Mouse (Mus musculus) intestine, embryonic 16.5 days (tissue): ENCODE results near the gene Nol3. TPM values are rescaled to one million over a fixed set of nuclear protein-coding genes. Genes with fewer than 3 reads are reported as not detected.

ENCODE experiments used
- ATAC-seq: fragments of 200-750 bp; cut with Nextera tagmentation; 2 replicates; pipeline ENCODE4 v1.8.0; 2017; ENCODE audit warnings: moderate TSS enrichment, moderate library complexity
- H3K27ac ChIP-seq: fragments of 300-500 bp; sonication (generic); 2 replicates; pipeline ENCODE4 v1.5.1; 2014; ENCODE audit warnings: mild to moderate bottlenecking, low read length
- H3K27me3 ChIP-seq: fragments of 300-500 bp; sonication (generic); replicated peaks from 2 replicates; pipeline ENCODE4 v1.6.1; 2014; ENCODE audit warnings: low read length, control low read depth, mixed read lengths; ENCODE audit not compliant: control insufficient read depth, insufficient read depth
- H3K36me3 ChIP-seq: fragments of 300-500 bp; sonication (generic); 2 replicates; pipeline ENCODE4 v1.6.1; 2014; ENCODE audit warnings: low read length, control low read depth; ENCODE audit not compliant: control insufficient read depth, insufficient read depth
- H3K4me1 ChIP-seq: fragments of 300-500 bp; sonication (generic); 2 replicates; pipeline ENCODE4 v1.6.1; 2014; ENCODE audit warnings: low read length, control low read depth, mixed read lengths; ENCODE audit not compliant: control insufficient read depth, insufficient read depth
- H3K4me2 ChIP-seq: fragments of 300-500 bp; sonication (generic); 2 replicates; pipeline ENCODE4 v1.6.1; 2014; ENCODE audit warnings: low read depth, low read length, control low read depth
- H3K4me3 ChIP-seq: fragments of 300-500 bp; sonication (generic); 2 replicates; pipeline ENCODE4 v1.5.1; 2014; ENCODE audit warnings: mild to moderate bottlenecking, low read length
- H3K9ac ChIP-seq: fragments of 300-500 bp; sonication (generic); 2 replicates; pipeline ENCODE4 v1.6.1; 2014; ENCODE audit warnings: low read depth, low read length
- H3K9me3 ChIP-seq: fragments of 300-500 bp; sonication (generic); 2 replicates; pipeline ENCODE4 v1.6.1; 2016; ENCODE audit warnings: low read length, control low read depth; ENCODE audit not compliant: control insufficient read depth
- WGBS: fragments of 180-500 bp; shearing (Covaris S2); extraction: QIAGEN DNeasy Blood & Tissue Kit; methylation state at CpG from one replicate; pipeline ENCODE4 v1.1.7; 2014; 5-methylcytosine and 5-hydroxymethylcytosine counted together
- polyA plus RNA-seq: library from polyadenylated mRNA; unstranded; fragments of >200 nt; fragmentation: Nextera tagmentation; extraction: Ambion mirVana; gene quantifications from 2 replicates; pipeline ENCODE4 v1.2.1, GENCODE M21; 2015

Nol3 gene
- polyA plus RNA-seq, 1 experiment from 2014 or later, result 1.4 TPM

DNA sequence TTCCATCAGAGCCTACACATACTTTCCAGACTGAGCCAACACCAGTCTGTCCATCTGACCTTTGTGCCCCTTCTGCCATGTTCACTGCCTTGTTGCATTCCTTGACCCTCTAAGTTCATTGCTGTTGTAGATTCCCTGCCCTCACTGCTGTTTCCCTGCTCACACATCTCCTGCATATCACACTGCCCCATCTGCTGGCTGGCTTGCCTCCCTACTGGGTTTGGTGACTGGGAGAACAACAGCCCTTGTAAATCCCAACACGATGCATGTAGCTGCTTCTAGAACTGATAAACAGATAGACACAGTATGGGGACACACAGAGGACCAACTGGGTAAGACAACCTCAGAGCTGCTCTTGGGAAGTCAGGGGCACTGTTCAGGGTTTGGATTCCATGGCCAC, 35.8 kb downstream of the Nol3 start:
- H3K4me3 ChIP-seq, result no peak overlapping the region
- no peaks in the 10 kb centered on the region for H3K9me3 ChIP-seq
- H3K4me2 ChIP-seq, result no peak overlapping the region
- peaks cover 9% of the 10 kb centered on the region; the same call in 1 of the 2 replicates for H3K36me3 ChIP-seq
- no peaks in the 10 kb centered on the region for H3K4me1 ChIP-seq
- no peak overlapping the region for H3K9ac ChIP-seq
- no peak for ATAC-seq
- whole genome bisulfite sequencing, result 88% methylated on average over 1 of the region's 1 CpGs
- no peaks in the 10 kb centered on the region for H3K27me3 ChIP-seq
- no peak overlapping the region for H3K27ac ChIP-seq

GRCm38 (mm10) chr8:105312891-105313481, 37.0 kb downstream of the Nol3 start:
- Histone ChIP-seq H3K27me3 (no peaks in the 10 kb centered on the region), H3K36me3 (peaks cover 4% of the 10 kb centered on the region; the same call in 1 of the 2 replicates), H3K4me2 (no peak overlapping the region), H3K4me3 (no peak overlapping the region), H3K27ac (no peak overlapping the region), H3K4me1 (no peaks in the 10 kb centered on the region), H3K9me3 (no peaks in the 10 kb centered on the region), H3K9ac (no peak overlapping the region)
- 91% methylated on average over 8 of the region's 8 CpGs for WGBS
- ATAC-seq, result no peak

DNA sequence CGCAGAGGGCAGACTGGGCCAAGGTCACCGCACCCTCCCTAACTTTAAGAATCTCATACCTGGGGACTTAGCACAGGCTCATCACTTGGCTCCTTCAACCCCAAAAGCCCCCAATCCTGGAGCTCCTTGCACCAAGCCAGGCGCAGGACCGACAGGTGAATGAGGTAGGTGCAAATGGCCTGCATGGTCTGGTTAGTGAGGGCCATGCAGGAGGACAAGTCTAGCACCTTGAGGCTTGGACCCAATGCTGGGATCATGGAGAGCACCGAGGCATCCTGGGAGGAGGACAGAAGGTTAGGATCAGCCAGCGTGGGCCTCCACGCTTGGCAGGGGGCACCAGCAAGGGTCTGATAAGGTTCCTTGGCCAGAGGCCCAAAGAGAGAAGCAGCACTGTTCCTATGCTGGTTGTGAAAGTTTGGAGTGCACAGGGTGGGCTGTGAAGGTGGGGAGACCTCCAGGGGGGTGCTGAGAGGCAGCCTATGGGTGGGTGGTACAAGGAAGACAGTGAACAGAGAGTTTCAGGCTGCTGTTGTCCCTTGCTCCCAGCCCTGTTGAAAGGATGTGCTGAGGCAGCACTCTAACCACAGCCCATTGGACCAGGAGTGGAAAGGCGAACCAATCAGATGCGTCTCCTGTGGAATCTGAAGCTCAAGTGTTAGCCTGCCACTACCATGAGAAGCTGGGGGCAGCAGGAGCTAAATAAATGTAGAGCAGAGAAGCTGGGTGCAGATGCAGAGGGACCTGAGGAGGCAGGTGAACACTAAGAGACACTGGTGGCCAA, 37.9 kb downstream of the Nol3 start:
- ATAC-seq, result no peak
- Histone ChIP-seq H3K9ac (no peak overlapping the region), H3K4me1 (no peaks in the 10 kb centered on the region), H3K27me3 (no peaks in the 10 kb centered on the region), H3K4me3 (no peak overlapping the region), H3K9me3 (no peaks in the 10 kb centered on the region), H3K27ac (no peak overlapping the region), H3K4me2 (no peak overlapping the region), H3K36me3 (peaks cover 3% of the 10 kb centered on the region; the same call in 1 of the 2 replicates)
- 81% methylated on average over 9 of the region's 9 CpGs for WGBS

DNA sequence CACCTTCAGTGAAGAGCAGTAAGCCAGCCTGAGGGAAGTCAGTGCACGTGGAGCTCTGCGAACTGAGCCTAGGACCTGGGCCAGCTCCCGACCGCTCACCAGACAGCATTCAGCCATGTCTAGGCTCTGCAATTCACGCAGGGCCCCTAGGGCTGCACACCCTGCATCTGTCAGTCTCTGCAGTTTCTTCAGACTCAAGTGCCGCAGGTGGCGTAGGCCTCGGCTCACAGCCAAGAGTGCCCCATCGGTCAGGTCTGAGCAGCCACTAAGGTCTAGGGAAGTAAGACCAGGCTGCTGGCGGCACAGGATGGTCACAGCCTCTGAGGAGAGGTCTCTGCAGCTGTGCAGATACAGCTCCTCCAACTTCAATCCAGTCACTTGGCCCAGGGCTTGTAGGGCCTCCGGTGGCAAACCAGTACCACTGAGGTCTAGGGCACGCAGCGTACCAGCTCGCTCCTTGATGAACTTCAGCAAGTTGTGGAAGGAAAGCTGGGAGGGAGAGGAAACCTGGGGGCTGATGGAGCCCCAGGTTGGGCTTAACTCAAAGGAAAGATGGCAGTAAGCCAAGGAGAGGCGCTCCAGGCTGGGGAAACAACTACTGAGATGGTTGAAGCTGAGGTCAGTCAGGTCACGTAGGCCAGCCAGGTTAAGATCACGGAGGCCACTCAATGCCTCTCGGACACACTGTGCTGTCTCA, 39.3 kb downstream of the Nol3 start:
- no peak for ATAC-seq
- Histone ChIP-seq H3K9me3 (no peaks in the 10 kb centered on the region), H3K9ac (no peak overlapping the region), H3K4me1 (no peaks in the 10 kb centered on the region), H3K4me2 (no peak overlapping the region), H3K27me3 (no peaks in the 10 kb centered on the region), H3K4me3 (no peak overlapping the region), H3K27ac (no peak overlapping the region), H3K36me3 (no peaks in the 10 kb centered on the region)
- WGBS, result 89% methylated on average over 18 of the region's 18 CpGs

DNA sequence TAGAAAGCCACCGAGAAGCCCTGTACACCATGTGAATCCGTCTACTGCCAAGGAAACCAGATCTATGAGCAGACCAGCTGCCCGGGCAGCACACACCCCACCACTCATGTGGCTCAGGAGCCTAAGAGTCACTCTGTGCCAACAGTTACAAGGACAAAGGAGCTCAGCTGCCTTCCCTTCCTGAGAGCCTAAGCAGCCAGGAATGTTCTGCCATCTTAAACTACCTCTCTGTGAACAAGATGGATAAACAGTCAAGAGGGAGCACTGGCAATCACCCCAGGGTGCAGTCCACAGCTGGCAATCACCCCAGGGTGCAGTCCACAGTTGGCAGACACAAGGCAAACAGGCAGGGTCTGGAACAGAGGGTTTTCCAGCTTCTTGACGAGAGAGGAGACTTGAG, 42.0 kb downstream of the Nol3 start:
- Histone ChIP-seq H3K4me3 (no peak overlapping the region), H3K4me1 (no peaks in the 10 kb centered on the region), H3K4me2 (no peak overlapping the region), H3K27me3 (no peaks in the 10 kb centered on the region), H3K9me3 (no peaks in the 10 kb centered on the region), H3K9ac (no peak overlapping the region), H3K27ac (no peak overlapping the region), H3K36me3 (no peaks in the 10 kb centered on the region)
- WGBS, result 87% methylated on average over 4 of the region's 4 CpGs
- ATAC-seq, result no peak

GRCm38 (mm10) chr8:105318662-105319190, 42.8 kb downstream of the Nol3 start:
- 80% methylated on average over 11 of the region's 11 CpGs for WGBS
- no peak for ATAC-seq

GRCm38 (mm10) chr8:105323183-105323582, 47.2 kb downstream of the Nol3 start:
- Histone ChIP-seq H3K9ac (no peak overlapping the region), H3K4me2 (no peak overlapping the region), H3K27me3 (no peaks in the 10 kb centered on the region), H3K27ac (no peak overlapping the region), H3K36me3 (no peaks in the 10 kb centered on the region), H3K9me3 (no peaks in the 10 kb centered on the region), H3K4me3 (no peak overlapping the region), H3K4me1 (peaks cover 15% of the 10 kb centered on the region)
- WGBS, result 86% methylated on average over 4 of the region's 4 CpGs
- ATAC-seq, result no peak

More at GRCm38 (mm10) chr8:105318662-105319190, 42.8 kb downstream of the Nol3 start:
- Histone ChIP-seq H3K9me3 (no peaks in the 10 kb centered on the region), H3K36me3 (no peaks in the 10 kb centered on the region), H3K4me1 (no peaks in the 10 kb centered on the region), H3K4me3 (no peak overlapping the region), H3K4me2 (no peak overlapping the region), H3K9ac (no peak overlapping the region), H3K27ac (no peak overlapping the region), H3K27me3 (no peaks in the 10 kb centered on the region)

DNA sequence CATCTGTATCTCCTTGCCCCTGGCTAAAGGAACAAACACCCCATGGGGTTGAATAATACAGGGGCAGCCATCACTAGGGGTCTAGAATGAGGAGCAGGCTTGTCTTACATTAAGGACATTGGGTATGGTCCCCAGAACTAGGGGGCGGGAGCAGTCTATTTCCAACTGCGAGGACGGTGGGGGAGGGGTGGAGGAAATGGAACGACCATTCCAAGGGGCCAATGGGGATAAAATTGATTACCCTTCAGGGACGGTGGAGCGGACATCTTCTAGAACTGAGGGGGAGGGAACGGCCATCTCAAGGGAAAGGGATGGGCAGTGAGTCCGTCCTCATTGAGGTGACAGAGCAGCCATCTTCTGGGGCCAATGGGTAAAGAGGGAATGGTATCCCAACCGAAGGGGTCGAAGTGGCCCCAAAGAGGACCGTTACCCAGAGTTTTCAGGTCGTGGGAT, 49.7 kb downstream of the Nol3 start:
- WGBS, result under 1% methylated on average over 12 of the region's 12 CpGs
- peak; percentile 36 for ATAC-seq
- Histone ChIP-seq H3K9ac (peak overlapping the region; percentile 88), H3K9me3 (no peaks in the 10 kb centered on the region), H3K36me3 (peaks cover 15% of the 10 kb centered on the region), H3K27ac (peak overlapping the region; percentile 72), H3K4me1 (peaks cover 23% of the 10 kb centered on the region), H3K4me2 (peak overlapping the region; percentile 76), H3K27me3 (no peaks in the 10 kb centered on the region), H3K4me3 (peak overlapping the region; percentile 88)

GRCm38 (mm10) chr8:105326141-105326672, 50.3 kb downstream of the Nol3 start, which contains the start of the genes Lrrc29 and Tmem208:
Gene Lrrc29, minus strand, starts transcription at chr8:105326278.
Gene Tmem208, plus strand, starts transcription at chr8:105326354.
- Histone ChIP-seq H3K27ac (peak within 1 kb of the TSS; percentile 87), H3K36me3 (peaks cover 16% of the 10 kb centered on the region), H3K9me3 (no peaks in the 10 kb centered on the region), H3K27me3 (no peaks in the 10 kb centered on the region), H3K4me1 (peaks cover 23% of the 10 kb centered on the region), H3K4me2 (peak within 1 kb of the TSS; percentile 76), H3K9ac (peak within 1 kb of the TSS; percentile 88), H3K4me3 (peak within 1 kb of the TSS; percentile 88)
- under 1% methylated on average over 36 of the region's 36 CpGs for WGBS
- peak; percentile 91 for ATAC-seq
